Mouse (Mus musculus) inflammation-experienced regulatory T-cells, adult 6 months (primary cell): ENCODE measurements around the gene Atp1b1. TPM values are rescaled to one million over a fixed set of nuclear protein-coding genes. Genes with fewer than 3 reads are reported as not detected.
A peak's percentile ranks its signal among the peaks of the same experiment; 100 is the strongest.

Experiments used
- ATAC-seq: one replicate; pipeline ENCODE4 v1.8.0; 2017
- polyA plus RNA-seq, 3 experiments: library from polyadenylated mRNA; unstranded; fragments of 100-300 nt; shearing (Covaris generic); gene quantifications; one replicate each; pipeline ENCODE4 v1.2.1; 2017

The Atp1b1 gene
- polyA plus RNA-seq, 3 experiments from 2014 or later = 0.19 to 3.4 (median 2.4) TPM

DNA sequence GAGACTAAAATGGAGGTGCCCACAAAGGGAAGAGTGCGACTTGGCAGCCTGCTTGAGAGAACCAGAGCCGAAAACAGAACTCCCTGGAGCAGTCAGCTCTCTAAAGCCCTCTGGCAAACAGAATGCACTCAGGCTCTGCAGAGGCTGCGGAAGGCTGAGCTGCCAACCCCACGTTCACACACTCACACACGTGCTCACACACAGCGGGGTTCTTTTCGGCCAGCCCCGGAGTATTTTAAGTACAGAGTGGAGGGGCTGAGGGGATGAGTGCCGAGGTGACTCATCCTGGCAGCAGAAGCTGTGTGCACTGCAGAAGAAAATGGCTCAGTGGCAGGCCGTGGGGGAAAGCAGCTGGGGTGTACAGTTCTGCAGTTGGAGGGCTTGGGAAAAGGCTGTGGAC lies 3.6 kb upstream of the Atp1b1 start:
- no peak for ATAC-seq

- no peak for ATAC-seq
Measured at GRCm38 (mm10) chr1:164460921-164461697, 3.0 kb upstream of the Atp1b1 start.

GRCm38 (mm10) chr1:164459127-164459905 lies 1.2 kb upstream of the Atp1b1 start:
- no peak for ATAC-seq

GRCm38 (mm10) chr1:164458621-164459051 lies 481 bp upstream of the Atp1b1 start:
- peak; percentile 37 for ATAC-seq

DNA sequence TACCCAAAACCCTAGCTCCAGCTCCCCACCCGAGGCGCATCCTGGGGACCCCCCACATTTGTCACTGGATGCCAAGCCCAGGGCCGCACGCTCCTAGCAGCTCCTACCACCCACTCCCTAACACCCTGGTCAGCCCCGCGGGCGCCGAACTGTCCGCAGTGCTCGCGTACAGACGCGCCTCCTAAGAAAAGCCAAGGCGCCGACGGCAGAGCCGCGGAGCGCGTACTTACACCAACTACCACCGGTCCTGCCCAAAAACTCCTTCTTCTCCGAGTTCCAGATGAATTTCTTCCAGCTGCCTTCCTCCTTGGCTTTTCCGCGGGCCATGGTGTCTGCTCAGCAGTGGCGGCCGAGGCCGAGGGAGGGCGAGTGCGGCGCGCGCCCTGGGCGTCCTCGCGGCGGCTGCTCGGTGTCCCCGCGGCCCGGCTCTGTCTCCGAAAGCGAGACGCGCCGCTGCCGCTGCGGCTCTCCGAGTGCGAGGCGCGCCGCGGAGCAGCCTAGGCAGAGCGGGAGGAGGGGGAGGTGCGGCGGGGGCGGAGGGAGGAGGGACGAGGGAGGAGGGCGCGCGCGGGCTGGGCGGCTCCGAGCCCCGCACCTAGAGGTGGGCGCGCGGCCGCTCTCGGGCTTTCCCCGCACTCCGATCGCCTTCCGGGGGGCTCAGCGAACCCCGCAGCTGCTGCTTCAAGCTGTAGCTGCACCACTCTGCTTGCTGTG lies 467 bp downstream of the Atp1b1 start:
- peak; percentile 20 for ATAC-seq

DNA sequence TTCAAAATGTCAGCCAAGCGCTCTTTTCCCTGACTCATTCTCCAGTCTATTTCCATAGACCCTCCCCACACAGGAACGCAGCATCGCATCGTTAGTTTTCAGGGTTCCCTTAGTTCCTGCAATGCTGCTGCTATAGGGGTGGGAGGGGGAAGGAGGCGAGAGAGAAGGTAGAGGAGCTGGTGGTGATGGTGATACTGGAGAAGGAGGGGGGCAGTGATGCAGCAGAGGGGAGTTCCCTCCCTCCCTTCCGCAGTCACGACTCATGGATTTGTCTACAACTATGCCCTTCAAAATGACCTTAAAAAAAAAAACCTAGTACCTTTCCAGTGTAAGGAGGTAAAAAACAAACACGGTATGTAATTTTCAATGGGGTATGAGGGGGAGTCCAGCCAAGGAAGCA lies 1.4 kb downstream of the Atp1b1 start:
- no peak for ATAC-seq

GRCm38 (mm10) chr1:164456065-164456464 lies 2.1 kb downstream of the Atp1b1 start:
- no peak for ATAC-seq

GRCm38 (mm10) chr1:164455614-164456013 lies 2.5 kb downstream of the Atp1b1 start:
- no peak for ATAC-seq

- no peak for ATAC-seq
Measured at GRCm38 (mm10) chr1:164454747-164455400, 3.3 kb downstream of the Atp1b1 start.

DNA sequence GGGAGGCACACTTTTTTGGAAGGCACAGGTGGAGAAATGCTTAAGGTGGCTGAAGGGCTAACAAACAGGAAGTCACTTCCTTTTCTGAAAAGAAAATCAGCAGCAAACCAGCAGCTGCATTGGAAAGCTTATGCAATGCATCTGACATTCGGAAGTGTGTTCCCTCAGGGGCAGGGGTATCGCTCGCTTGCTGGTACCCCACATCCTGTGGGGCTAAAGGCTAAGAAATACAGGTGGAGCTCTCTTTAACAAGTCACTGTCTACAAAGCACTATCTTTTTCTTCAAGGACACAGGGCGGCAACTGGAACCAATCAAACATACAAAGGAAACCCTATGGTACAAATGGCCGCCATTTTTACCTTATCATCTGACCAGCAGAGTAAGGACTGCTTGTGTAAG lies 4.4 kb downstream of the Atp1b1 start:
- ATAC-seq = peak; percentile 44

DNA sequence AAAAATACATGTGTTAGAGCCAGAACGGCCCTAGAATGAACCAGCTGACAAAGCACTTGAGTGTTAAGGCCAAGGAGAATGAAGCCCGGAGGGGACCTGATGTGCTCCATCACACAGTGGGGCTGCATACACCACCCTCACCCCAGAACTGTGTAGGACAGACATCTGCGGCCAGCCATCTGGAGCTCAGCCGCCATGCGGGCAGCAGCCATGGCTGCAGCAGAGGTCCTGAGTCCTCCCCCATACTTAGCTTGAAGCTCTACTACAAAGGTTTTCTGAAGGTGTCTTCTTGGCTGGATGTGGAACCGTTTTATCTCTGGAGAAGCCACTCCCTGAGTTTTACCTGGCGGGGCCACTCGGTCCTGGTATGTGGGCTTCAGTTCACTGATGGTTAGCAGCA lies 5.0 kb downstream of the Atp1b1 start:
- no peak for ATAC-seq

- no peak for ATAC-seq
Measured at GRCm38 (mm10) chr1:164452580-164452979, 5.6 kb downstream of the Atp1b1 start.

DNA sequence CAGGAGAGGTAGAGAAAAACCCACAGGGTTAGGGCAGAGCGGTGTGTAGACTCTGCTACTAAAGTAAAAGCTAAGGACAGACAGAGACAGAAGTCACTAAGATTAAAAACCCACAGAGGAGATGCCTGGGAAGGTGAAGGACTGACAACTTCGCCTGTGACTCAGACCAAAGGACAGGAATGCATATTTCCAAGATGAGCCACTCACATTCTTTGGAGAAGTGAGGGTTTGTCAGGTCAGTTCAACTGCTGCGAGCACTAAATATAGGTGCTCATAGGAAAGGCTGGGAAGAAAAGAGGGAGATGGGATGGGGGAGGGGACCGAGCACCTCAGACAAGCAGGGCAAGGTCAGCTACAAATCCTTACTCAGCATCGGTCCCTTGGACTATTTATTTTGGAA lies 6.8 kb downstream of the Atp1b1 start:
- no peak for ATAC-seq

DNA sequence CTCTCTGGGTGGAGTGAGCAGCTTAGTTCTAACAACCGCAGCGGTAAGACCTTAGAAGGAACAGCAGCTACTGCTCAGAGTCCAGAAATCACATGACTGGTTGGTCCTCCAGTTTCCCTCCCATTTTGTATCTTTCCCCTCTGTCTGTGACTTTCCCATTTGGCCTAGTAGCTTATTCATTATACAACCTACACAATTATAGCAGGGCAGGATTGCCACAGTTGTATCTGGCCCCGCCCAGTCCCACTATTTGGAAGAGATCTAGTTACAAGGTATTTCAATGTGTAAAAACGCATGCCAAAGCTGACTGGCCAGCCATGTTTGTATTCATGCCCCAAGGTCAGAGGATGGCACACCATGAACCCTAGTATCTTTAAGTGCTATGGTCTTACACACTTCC lies 7.5 kb downstream of the Atp1b1 start:
- ATAC-seq = no peak

DNA sequence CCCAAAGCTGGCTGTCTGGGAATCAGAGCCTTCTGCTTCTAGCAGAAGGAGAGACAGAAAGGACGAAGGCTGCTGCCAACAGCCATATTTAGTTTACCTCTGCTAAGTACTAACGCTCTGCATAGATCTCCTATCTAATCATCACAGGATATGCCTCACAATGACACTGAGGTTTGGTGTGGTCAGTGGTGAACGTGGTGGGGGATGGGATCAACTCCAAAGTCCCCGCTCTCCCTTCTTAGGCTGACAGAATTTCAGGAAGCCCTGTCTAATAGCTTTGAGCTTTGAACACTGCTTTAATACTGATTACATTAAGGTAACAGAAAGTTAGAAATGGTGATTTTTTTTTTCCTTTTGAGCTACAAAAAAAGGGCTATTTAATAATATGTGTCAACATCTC lies 7.9 kb downstream of the Atp1b1 start:
- no peak for ATAC-seq

- no peak for ATAC-seq
Measured at GRCm38 (mm10) chr1:164449626-164450025, 8.5 kb downstream of the Atp1b1 start.

DNA sequence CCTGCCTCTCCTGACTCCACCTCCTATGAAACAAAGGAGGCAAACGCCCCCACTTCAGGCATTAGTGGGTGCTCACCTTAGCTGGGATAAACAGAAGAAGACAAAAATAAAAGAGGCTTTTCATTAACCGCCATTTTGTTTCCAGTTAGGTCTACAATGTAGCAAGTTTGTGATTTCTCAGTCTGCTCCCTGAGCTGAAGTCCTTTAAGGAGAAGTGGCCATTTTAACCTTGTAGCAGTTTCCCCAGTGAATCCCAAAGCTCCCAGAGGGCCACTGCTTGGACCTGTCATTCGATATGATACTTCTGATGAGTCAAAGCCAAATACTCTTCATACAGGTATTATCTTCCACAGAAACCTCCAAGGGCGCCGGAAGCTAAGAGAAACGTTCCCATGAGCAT lies 10.6 kb downstream of the Atp1b1 start:
- no peak for ATAC-seq

GRCm38 (mm10) chr1:164446535-164446934 lies 11.6 kb downstream of the Atp1b1 start:
- no peak for ATAC-seq

DNA sequence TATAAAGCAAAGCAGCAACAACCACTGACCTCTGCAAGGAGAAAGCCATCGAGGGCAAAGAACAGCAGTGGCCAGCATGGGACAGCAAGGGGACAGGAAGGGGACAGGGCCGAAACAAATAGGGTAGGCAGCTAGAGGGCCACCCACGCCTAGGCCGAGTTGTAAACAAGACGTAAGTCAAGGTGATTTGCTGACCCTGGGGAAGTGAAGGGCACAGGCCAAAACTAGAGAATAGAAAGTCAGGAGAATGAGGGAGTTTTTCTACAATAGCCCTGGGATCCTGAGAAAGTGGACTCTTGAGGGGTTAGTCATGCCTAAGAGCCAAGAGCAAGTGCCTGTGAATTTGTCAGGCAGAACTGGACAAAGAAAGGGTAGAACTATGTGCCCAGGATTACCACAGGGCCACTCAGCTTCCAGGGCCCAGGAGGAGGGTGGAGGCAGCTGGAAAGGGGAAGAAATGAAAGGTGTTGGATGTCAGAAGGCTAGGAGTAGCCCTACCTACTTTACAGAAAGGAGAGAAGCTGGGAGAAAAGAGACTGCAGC lies 12.5 kb downstream of the Atp1b1 start:
- ATAC-seq = no peak

- ATAC-seq = no peak
Measured at GRCm38 (mm10) chr1:164441408-164441974, 16.7 kb downstream of the Atp1b1 start.

DNA sequence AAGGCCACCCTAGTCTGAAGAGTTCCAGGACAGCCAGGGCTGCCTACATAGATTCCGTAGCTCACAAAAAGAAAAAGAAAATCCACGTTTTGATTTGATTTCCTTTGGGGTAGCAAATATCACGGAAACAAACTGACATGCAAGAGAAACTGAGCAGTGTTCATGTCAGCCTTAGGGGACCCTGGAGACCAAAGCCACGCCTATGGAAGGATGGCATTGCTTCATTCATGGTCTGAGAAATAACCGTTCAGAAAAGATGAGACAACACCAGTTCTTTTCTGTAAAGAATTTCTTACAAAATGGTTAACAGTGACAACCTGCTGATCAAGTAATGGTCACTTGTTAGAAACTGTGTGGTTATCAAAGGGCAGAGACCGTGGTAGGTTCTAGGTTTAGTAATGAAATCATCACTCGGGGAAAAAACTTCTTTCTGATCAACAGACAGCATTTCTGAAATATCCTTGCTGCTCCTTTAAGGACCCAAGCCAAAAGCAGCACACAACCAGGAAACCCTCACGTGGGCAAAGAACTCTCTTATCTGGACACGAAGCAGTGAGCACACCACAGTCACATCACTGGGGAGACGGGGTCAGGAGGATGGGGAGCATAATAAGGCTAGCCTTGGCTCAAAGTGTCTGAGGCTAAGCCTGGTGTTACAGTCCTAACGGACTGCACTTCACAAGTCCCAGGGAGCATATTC lies 17.3 kb downstream of the Atp1b1 start:
- ATAC-seq = no peak

- no peak for ATAC-seq
Measured at GRCm38 (mm10) chr1:164440230-164440629, 17.9 kb downstream of the Atp1b1 start.
